Mouse (Mus musculus) forebrain, postnatal 0 days (tissue): ENCODE results near the gene Neu2. TPM values are rescaled to one million over a fixed set of nuclear protein-coding genes. Genes with fewer than 3 reads are reported as not detected.
A peak's percentile ranks its signal among the peaks of the same experiment; 100 is the strongest.
"Not testable (repeated sequence)": the region's sequence is repeated elsewhere in the genome, so short reads cannot be mapped to it uniquely, and the experiment has no call there.

Source experiments
- ATAC-seq: fragments of 200-750 bp; cut with Nextera tagmentation; 2 replicates; pipeline ENCODE4 v1.8.0; 2017; ENCODE audit warnings: mild to moderate bottlenecking, moderate library complexity
- DNase-seq: peaks from one replicate; pipeline ENCODE4 v3.0.0-alpha.2; 2015
- H3K27ac ChIP-seq: fragments of 300-500 bp; sonication (generic); 2 replicates; pipeline ENCODE4 v1.5.1; 2014; ENCODE audit warnings: low read depth, mild to moderate bottlenecking, antibody characterized with exemption, low read length, moderate library complexity, mixed read lengths
- H3K27me3 ChIP-seq: fragments of 300-500 bp; sonication (generic); 2 replicates; pipeline ENCODE4 v1.6.1; 2014; ENCODE audit warnings: mild to moderate bottlenecking, low read length, mixed read lengths; ENCODE audit not compliant: insufficient read depth
- H3K36me3 ChIP-seq: fragments of 300-500 bp; sonication (generic); 2 replicates; pipeline ENCODE4 v1.6.1; 2014; ENCODE audit warnings: mild to moderate bottlenecking, moderate library complexity; ENCODE audit not compliant: insufficient read depth
- H3K4me1 ChIP-seq: fragments of 300-500 bp; sonication (generic); 2 replicates; pipeline ENCODE4 v1.6.1; 2014; ENCODE audit warnings: antibody characterized with exemption; ENCODE audit not compliant: insufficient read depth
- H3K4me2 ChIP-seq: fragments of 300-500 bp; sonication (generic); 2 replicates; pipeline ENCODE4 v1.6.1; 2014; ENCODE audit warnings: low read depth, mild to moderate bottlenecking, moderate library complexity
- H3K4me3 ChIP-seq: fragments of 300-500 bp; sonication (generic); 2 replicates; pipeline ENCODE4 v1.5.1; 2014; ENCODE audit warnings: low read depth, low read length, mixed read lengths
- H3K9ac ChIP-seq: fragments of 300-500 bp; sonication (generic); 2 replicates; pipeline ENCODE4 v1.6.1; 2014; ENCODE audit warnings: mild to moderate bottlenecking
- H3K9me3 ChIP-seq: fragments of 300-500 bp; sonication (generic); 2 replicates; pipeline ENCODE4 v1.6.1; 2016; ENCODE audit warnings: low read length
- CTCF ChIP-seq: sonication (generic); IDR thresholded peaks from 2 replicates; pipeline ENCODE4 v1.5.1; 2016; ENCODE audit warnings: antibody characterized with exemption, control low read depth, low read depth
- WGBS: fragments of 180-500 bp; shearing (Covaris S2); extraction: QIAGEN DNeasy Blood & Tissue Kit; methylation state at CpG from one replicate; pipeline ENCODE4 v1.1.7; 2014; 5-methylcytosine and 5-hydroxymethylcytosine counted together
- polyA plus RNA-seq: library from polyadenylated mRNA; unstranded; fragments of >200 nt; fragmentation: Nextera tagmentation; extraction: Ambion mirVana; gene quantifications from 2 replicates; pipeline ENCODE4 v1.2.1, GENCODE M21; 2015
- total RNA-seq: library from RNA; depleted of rRNA; stranded (reverse); fragments of >200 nt; gene quantifications from 2 replicates; pipeline ENCODE4 v1.2.3, GENCODE M21; 2014; rRNA removed

Neu2 gene
- total RNA-seq = 0.38 and 1.4 TPM in 2 replicates
- polyA plus RNA-seq = 0.99 and 1.3 TPM in 2 replicates

GRCm38 (mm10) chr1:87509561-87510165 lies at the start of gene Neu2:
TSS of gene Neu2 (plus strand) at chr1:87509889.
- Histone ChIP-seq H3K4me3 (peak within 1 kb of the TSS; percentile 78), H3K9ac (peak within 1 kb of the TSS; percentile 80), H3K27me3 (peaks cover 12% of the 10 kb centered on the region; the same call in 1 of the 2 replicates), H3K27ac (peak within 1 kb of the TSS; percentile 55), H3K4me1 (peaks cover 7% of the 10 kb centered on the region; the same call in 1 of the 2 replicates), H3K9me3 (no peaks in the 10 kb centered on the region), H3K4me2 (peak within 1 kb of the TSS; percentile 94), H3K36me3 (no peaks in the 10 kb centered on the region)
- 5% methylated on average over 56 of the region's 56 CpGs for WGBS
- no peak for DNase-seq
- TF ChIP-seq CTCF = no peak
- peak; percentile 21 for ATAC-seq

GRCm38 (mm10) chr1:87467469-87467868 lies 42.2 kb upstream of the Neu2 start:
- Histone ChIP-seq H3K9me3 (no peaks in the 10 kb centered on the region), H3K9ac (no peak overlapping the region), H3K36me3 (no peaks in the 10 kb centered on the region), H3K4me3 (no peak overlapping the region), H3K27ac (no peak overlapping the region), H3K4me1 (no peaks in the 10 kb centered on the region), H3K27me3 (no peaks in the 10 kb centered on the region), H3K4me2 (no peak overlapping the region)
- no peak for TF ChIP-seq CTCF
- DNase-seq (no peak), ATAC-seq (no peak)
- WGBS = 72% methylated on average over 9 of the region's 9 CpGs

- Histone ChIP-seq H3K4me3 (no peak overlapping the region), H3K27me3 (no peaks in the 10 kb centered on the region), H3K4me2 (no peak overlapping the region), H3K36me3 (no peaks in the 10 kb centered on the region), H3K9me3 (no peaks in the 10 kb centered on the region), H3K9ac (no peak overlapping the region), H3K27ac (no peak overlapping the region), H3K4me1 (no peaks in the 10 kb centered on the region)
- DNase-seq (peak; percentile 40), ATAC-seq (peak; percentile 32; the same call in 1 of the 2 replicates)
- WGBS = 73% methylated on average over 6 of the region's 6 CpGs
- TF ChIP-seq CTCF = peak; percentile 45
These were observed 41.4 kb upstream of the Neu2 start for GRCm38 (mm10) chr1:87468321-87468720.

DNA sequence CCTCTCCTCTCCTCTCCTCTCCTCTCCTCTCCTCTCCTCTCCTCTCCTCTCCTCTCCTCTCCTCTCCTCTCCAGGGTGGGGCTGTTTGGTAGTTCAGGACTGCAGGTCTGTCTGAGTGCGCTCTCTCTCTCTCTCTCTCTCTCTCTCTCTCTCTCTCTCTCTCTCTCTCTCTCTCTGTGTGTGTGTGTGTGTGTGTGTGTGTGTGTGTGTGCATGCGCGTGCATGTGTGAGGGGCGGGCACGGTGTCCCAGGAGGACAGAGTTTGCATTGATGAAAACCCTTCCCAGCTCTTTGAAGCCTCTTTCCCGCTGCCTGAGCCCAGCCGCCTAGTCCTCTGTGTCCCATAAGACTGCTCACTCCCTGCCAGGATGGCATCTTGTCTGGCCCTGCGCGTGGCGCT lies 39.7 kb upstream of the Neu2 start, which contains the start of gene Snorc:
Gene Snorc (plus strand): TSS at position 301 of the 400 bp plus-strand sequence.
- H3K27ac ChIP-seq, DNase-seq, ATAC-seq, H3K4me2 ChIP-seq, H3K9me3 ChIP-seq, H3K27me3 ChIP-seq, H3K36me3 ChIP-seq, H3K9ac ChIP-seq, H3K4me1 ChIP-seq, H3K4me3 ChIP-seq: not testable (repeated sequence)
- WGBS = 28% methylated on average over 10 of the region's 10 CpGs

GRCm38 (mm10) chr1:87471914-87472313 lies 37.8 kb upstream of the Neu2 start:
- H3K9ac ChIP-seq = no peak overlapping the region
- no peaks in the 10 kb centered on the region for H3K27me3 ChIP-seq
- no peak overlapping the region for H3K27ac ChIP-seq
- TF ChIP-seq CTCF = no peak
- 64% methylated on average over 7 of the region's 7 CpGs for WGBS
- no peaks in the 10 kb centered on the region for H3K36me3 ChIP-seq
- no peaks in the 10 kb centered on the region for H3K9me3 ChIP-seq
- DNase-seq = no peak
- no peak overlapping the region for H3K4me2 ChIP-seq
- no peak for ATAC-seq
- H3K4me3 ChIP-seq = no peak overlapping the region
- H3K4me1 ChIP-seq = peaks cover 7% of the 10 kb centered on the region

DNA sequence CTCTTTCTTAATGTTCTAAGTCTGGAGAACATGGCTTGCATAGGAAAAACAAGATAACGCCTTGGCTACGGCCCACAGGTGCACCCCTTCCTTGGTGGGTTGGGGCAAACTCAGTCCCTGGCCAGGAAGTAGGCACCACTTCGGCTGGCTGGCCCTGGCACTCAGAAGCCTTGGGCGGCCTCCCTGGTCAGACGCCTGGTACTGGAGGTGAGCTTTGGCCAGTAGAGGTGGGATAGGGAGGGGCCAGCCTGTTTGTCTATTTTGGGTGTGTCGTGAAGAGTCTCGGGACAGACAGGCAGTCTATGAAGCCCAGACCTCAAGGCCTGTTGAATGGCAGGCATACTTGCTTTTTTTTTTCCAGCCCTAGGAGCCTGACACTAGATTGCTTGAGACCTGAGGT lies 37.1 kb upstream of the Neu2 start:
- H3K4me3 ChIP-seq = no peak overlapping the region

GRCm38 (mm10) chr1:87475076-87475895 lies 34.4 kb upstream of the Neu2 start:
- peak overlapping the region; percentile 30 for H3K4me3 ChIP-seq
- H3K4me2 ChIP-seq = peak overlapping the region; percentile 76
- H3K36me3 ChIP-seq = no peaks in the 10 kb centered on the region; the same call in 1 of the 2 replicates
- no peaks in the 10 kb centered on the region for H3K9me3 ChIP-seq
- no peaks in the 10 kb centered on the region for H3K27me3 ChIP-seq
- DNase-seq = peak; percentile 37
- no peak for TF ChIP-seq CTCF
- 3% methylated on average over 37 of the region's 42 CpGs for WGBS
- ATAC-seq = peak; percentile 71
- H3K9ac ChIP-seq = peak overlapping the region; percentile 42
- H3K4me1 ChIP-seq = peaks cover 7% of the 10 kb centered on the region
- no peak overlapping the region for H3K27ac ChIP-seq

More for the DNA sequence above, 37.1 kb upstream of the Neu2 start:
- Histone ChIP-seq H3K9ac (no peak overlapping the region), H3K4me1 (peaks cover 7% of the 10 kb centered on the region), H3K27ac (no peak overlapping the region), H3K36me3 (no peaks in the 10 kb centered on the region), H3K27me3 (no peaks in the 10 kb centered on the region), H3K4me2 (no peak overlapping the region), H3K9me3 (no peaks in the 10 kb centered on the region)
- ATAC-seq = no peak
- DNase-seq = no peak
- WGBS = 87% methylated on average over 7 of the region's 7 CpGs
- no peak for TF ChIP-seq CTCF
